Mouse (Mus musculus) macrophage (primary cell): ENCODE measurements around the gene Cavin3. TPM values are rescaled to one million over a fixed set of nuclear protein-coding genes. Genes with fewer than 3 reads are reported as not detected.

ENCODE experiments used
- H3K27ac ChIP-seq: fragments of 350-480 bp; formaldehyde crosslinking; 2 replicates; pipeline ENCODE4 v1.9.0; 2021
- H3K36me3 ChIP-seq: fragments of 350-480 bp; formaldehyde crosslinking; 2 replicates; pipeline ENCODE4 v1.9.0; 2021; ENCODE audit errors: inconsistent target
- H3K4me3 ChIP-seq: fragments of 350-480 bp; formaldehyde crosslinking; 2 replicates; pipeline ENCODE4 v1.9.0; 2021; ENCODE audit errors: inconsistent target
- H3K79me2 ChIP-seq: fragments of 350-480 bp; formaldehyde crosslinking; 2 replicates; pipeline ENCODE4 v1.9.0; 2021; ENCODE audit errors: inconsistent target
- WGBS: methylation state at CpG from one replicate; pipeline ENCODE4 v1.1.7; 2026; ENCODE audit warnings: inconsistent platforms; ENCODE audit not compliant: missing documents; 5-methylcytosine and 5-hydroxymethylcytosine counted together
- polyA plus RNA-seq: library from polyadenylated mRNA; stranded (reverse); fragments of 250-400 nt; gene quantifications from 3 replicates; pipeline ENCODE4 v1.2.4, GENCODE M21; 2018; ENCODE audit warnings: inconsistent platforms

The Cavin3 gene
- polyA plus RNA-seq, 1 experiment from 2014 or later = not detected

- Histone ChIP-seq H3K27ac (no peak overlapping the region), H3K79me2 (no peaks in the 10 kb centered on the region), H3K36me3 (no peaks in the 10 kb centered on the region), H3K4me3 (no peak overlapping the region)
- WGBS = 82% methylated on average over 1 of the region's 1 CpGs
Measured at GRCm38 (mm10) chr7:105499676-105500075, 17.6 kb upstream of the Cavin3 start.

- WGBS = 7% methylated on average over 10 of the region's 10 CpGs
- H3K4me3 ChIP-seq = no peak overlapping the region
- no peaks in the 10 kb centered on the region for H3K79me2 ChIP-seq
- H3K27ac ChIP-seq = no peak overlapping the region
- H3K36me3 ChIP-seq = no peaks in the 10 kb centered on the region
Measured at GRCm38 (mm10) chr7:105498854-105499492, 16.9 kb upstream of the Cavin3 start.

- no peaks in the 10 kb centered on the region for H3K36me3 ChIP-seq
- WGBS = 94% methylated on average over 3 of the region's 3 CpGs
- no peak overlapping the region for H3K27ac ChIP-seq
Measured at GRCm38 (mm10) chr7:105497881-105498280, 15.8 kb upstream of the Cavin3 start.

GRCm38 (mm10) chr7:105487104-105487876 lies 5.2 kb upstream of the Cavin3 start:
- Histone ChIP-seq H3K79me2 (no peaks in the 10 kb centered on the region), H3K4me3 (no peak overlapping the region), H3K36me3 (no peaks in the 10 kb centered on the region), H3K27ac (no peak overlapping the region)
- WGBS = 58% methylated on average over 6 of the region's 6 CpGs

More at GRCm38 (mm10) chr7:105497881-105498280, 15.8 kb upstream of the Cavin3 start:
- H3K4me3 ChIP-seq = no peak overlapping the region
- H3K79me2 ChIP-seq = no peaks in the 10 kb centered on the region

GRCm38 (mm10) chr7:105485029-105485428 lies 2.9 kb upstream of the Cavin3 start:
- H3K36me3 ChIP-seq = no peaks in the 10 kb centered on the region
- H3K4me3 ChIP-seq = no peak overlapping the region
- no peak overlapping the region for H3K27ac ChIP-seq
- 88% methylated on average over 5 of the region's 5 CpGs for WGBS
- H3K79me2 ChIP-seq = no peaks in the 10 kb centered on the region

- no peak overlapping the region for H3K27ac ChIP-seq
- 73% methylated on average over 8 of the region's 8 CpGs for WGBS
Measured at GRCm38 (mm10) chr7:105482426-105482825, 326 bp upstream of the Cavin3 start.

GRCm38 (mm10) chr7:105480561-105481504 lies 1.3 kb downstream of the Cavin3 start:
- WGBS = 95% methylated on average over 20 of the region's 23 CpGs
- Histone ChIP-seq H3K4me3 (no peak overlapping the region), H3K79me2 (no peaks in the 10 kb centered on the region), H3K36me3 (no peaks in the 10 kb centered on the region), H3K27ac (no peak overlapping the region)

More at GRCm38 (mm10) chr7:105482426-105482825, 326 bp upstream of the Cavin3 start:
- H3K36me3 ChIP-seq = no peaks in the 10 kb centered on the region
- no peaks in the 10 kb centered on the region for H3K79me2 ChIP-seq
- H3K4me3 ChIP-seq = no peak overlapping the region

GRCm38 (mm10) chr7:105480081-105480480 lies 2.0 kb downstream of the Cavin3 start:
- 90% methylated on average over 5 of the region's 5 CpGs for whole genome bisulfite sequencing
- no peaks in the 10 kb centered on the region for H3K36me3 ChIP-seq
- no peak overlapping the region for H3K27ac ChIP-seq

GRCm38 (mm10) chr7:105479232-105479631 lies 2.9 kb downstream of the Cavin3 start:
- no peaks in the 10 kb centered on the region for H3K36me3 ChIP-seq
- H3K79me2 ChIP-seq = no peaks in the 10 kb centered on the region
- no peak overlapping the region for H3K27ac ChIP-seq
- WGBS = 98% methylated on average over 5 of the region's 6 CpGs
- H3K4me3 ChIP-seq = no peak overlapping the region

More at GRCm38 (mm10) chr7:105480081-105480480, 2.0 kb downstream of the Cavin3 start:
- no peak overlapping the region for H3K4me3 ChIP-seq
- no peaks in the 10 kb centered on the region for H3K79me2 ChIP-seq

- H3K79me2 ChIP-seq = no peaks in the 10 kb centered on the region
- no peak overlapping the region for H3K27ac ChIP-seq
- H3K4me3 ChIP-seq = no peak overlapping the region
- no peaks in the 10 kb centered on the region for H3K36me3 ChIP-seq
- WGBS = 84% methylated on average over 8 of the region's 8 CpGs
Measured at GRCm38 (mm10) chr7:105478344-105478743, 3.8 kb downstream of the Cavin3 start.

GRCm38 (mm10) chr7:105477841-105478240 lies 4.3 kb downstream of the Cavin3 start:
- H3K27ac ChIP-seq = no peak overlapping the region
- no peaks in the 10 kb centered on the region for H3K36me3 ChIP-seq
- no peaks in the 10 kb centered on the region for H3K79me2 ChIP-seq
- 64% methylated on average over 3 of the region's 3 CpGs for WGBS
- no peak overlapping the region for H3K4me3 ChIP-seq

GRCm38 (mm10) chr7:105477433-105477700 lies 4.7 kb downstream of the Cavin3 start:
- Histone ChIP-seq H3K36me3 (no peaks in the 10 kb centered on the region), H3K79me2 (no peaks in the 10 kb centered on the region), H3K4me3 (no peak overlapping the region), H3K27ac (no peak overlapping the region)
- WGBS = 100% methylated on average over 1 of the region's 1 CpGs

GRCm38 (mm10) chr7:105476683-105477432 lies 5.2 kb downstream of the Cavin3 start:
- H3K36me3 ChIP-seq = no peaks in the 10 kb centered on the region
- no peaks in the 10 kb centered on the region for H3K79me2 ChIP-seq
- WGBS = 74% methylated on average over 10 of the region's 10 CpGs
- H3K27ac ChIP-seq = no peak overlapping the region
- no peak overlapping the region for H3K4me3 ChIP-seq

- Histone ChIP-seq H3K27ac (no peak overlapping the region), H3K79me2 (no peaks in the 10 kb centered on the region)
- WGBS = 55% methylated on average over 7 of the region's 7 CpGs
Measured at GRCm38 (mm10) chr7:105475396-105475949, 6.6 kb downstream of the Cavin3 start.

More at GRCm38 (mm10) chr7:105475396-105475949, 6.6 kb downstream of the Cavin3 start:
- Histone ChIP-seq H3K36me3 (no peaks in the 10 kb centered on the region), H3K4me3 (no peak overlapping the region)
